Mouse (Mus musculus): ENCODE measurements at regions not wholly inside any gene's neighbourhood (a gene's known extent, or its start where the extent isn't known, plus 50 kb on each side); places are given as distances from the start of the nearest gene placed in this dataset.
"Not testable (repeated sequence)": the region's sequence is repeated elsewhere in the genome, so short reads cannot be mapped to it uniquely, and the experiment has no call there.

DNA sequence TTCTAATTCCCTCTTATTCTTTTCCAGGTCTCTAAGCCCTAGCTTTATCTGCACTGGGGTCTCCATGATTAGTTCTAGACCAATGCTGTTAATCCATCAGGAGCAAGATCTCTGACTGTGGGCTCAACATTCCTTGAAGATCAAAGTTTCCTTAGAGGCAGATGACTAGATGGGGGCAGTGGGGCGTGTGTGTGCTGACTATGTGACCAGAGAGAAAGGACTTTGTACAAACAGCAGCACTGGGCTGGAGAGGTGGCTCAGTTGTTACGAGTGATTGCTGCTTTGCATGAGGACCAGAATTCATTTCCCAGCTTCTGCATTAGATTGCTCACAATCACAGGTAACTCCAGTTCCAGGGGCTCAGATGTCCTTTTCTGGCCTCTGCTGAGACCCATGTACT is 250.1 kb upstream of the Zfp930 start:
- DNase-seq (ENCODE audit: inconsistent ontology term), result no peak

DNA sequence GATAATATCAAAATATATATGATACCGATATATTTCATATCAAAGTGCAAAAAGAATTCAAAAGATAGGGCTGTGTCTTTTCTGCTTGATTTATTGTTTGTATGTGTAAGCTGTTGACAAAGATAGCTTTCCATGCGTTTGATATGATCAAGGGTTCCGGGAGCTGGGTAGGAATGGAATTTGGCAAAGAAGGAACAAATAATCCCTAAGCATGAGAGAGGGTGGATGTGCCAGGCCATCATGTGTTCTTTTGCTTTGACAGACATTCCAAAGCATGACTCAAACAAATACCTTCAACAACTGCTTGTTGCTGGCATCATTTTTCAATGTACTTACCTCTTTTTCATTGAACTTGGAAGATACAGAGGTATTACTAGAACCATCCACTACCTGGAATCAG is 246.9 kb upstream of the Zfp930 start:
- DNase-seq (ENCODE audit: inconsistent ontology term), result peak; percentile 42

GRCm38 (mm10) chr8:68975773-68976172 is 233.1 kb upstream of the Zfp930 start:
- peak; percentile 75 for DNase-seq (ENCODE audit: inconsistent ontology term)

- no peak for DNase-seq (ENCODE audit: inconsistent ontology term)
Observed at GRCm38 (mm10) chr8:68977159-68977558, 231.7 kb upstream of the Zfp930 start.

DNA sequence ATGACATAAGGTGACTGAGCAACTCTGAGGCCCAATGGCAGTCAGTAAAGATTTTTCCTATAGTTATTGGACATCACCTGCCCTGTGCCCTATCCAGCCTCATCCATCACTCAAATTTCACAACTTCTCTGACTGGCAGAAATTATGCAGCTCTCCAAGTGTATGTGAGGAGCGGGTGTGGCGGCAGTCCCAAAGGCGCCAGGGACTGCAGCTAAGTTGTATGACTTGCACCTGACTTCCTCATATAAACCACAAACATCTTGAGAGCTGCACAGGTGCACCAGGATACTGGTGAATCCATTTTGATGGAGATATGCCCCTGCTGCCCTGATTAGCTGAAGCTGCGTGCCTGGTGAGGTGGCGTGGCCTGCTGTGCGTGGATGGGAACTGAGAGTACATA is 225.7 kb upstream of the Zfp930 start:
- not testable (repeated sequence) for DNase-seq (ENCODE audit: inconsistent ontology term)

DNA sequence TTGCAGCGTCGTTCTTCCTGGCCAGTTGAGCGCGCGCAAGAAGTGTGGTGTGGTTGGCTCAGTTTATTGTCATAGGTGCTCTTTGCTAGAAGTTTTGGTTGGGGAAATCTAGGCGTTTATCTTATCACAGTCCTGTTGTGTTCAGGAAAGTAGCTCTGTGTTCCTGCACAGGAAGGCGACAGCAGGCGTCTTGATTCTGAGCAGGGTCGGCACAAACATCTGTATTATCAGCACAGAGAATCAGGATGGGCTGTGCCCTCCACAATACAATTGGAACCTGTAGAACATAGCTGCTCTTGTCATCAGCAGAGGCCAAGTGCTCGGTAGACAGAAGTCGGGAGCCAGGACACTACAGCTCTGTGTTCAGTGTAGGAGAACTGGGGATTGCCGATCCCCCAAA is 225.1 kb upstream of the Zfp930 start:
- DNase-seq (ENCODE audit: inconsistent ontology term), result no peak

DNA sequence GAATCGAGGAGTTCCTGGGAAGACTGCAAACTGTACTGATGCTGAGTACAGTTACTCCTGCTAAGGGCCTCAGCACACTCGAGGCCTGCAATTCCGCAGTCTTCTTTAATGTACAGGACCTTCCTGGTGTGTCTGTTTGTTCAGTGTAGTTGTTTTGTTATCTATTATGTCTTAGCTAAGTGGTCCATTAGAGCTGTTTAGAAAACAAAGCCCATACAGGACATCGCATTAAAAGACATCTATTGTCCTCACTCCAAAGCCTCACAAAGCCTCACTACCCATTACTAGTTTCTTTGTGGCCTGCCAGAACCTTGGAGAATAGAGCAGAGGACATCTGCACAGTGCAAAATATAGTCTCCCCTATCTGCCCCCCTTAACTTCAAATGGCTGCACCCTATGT is 224.4 kb upstream of the Zfp930 start:
- DNase-seq (ENCODE audit: inconsistent ontology term), result no peak

DNA sequence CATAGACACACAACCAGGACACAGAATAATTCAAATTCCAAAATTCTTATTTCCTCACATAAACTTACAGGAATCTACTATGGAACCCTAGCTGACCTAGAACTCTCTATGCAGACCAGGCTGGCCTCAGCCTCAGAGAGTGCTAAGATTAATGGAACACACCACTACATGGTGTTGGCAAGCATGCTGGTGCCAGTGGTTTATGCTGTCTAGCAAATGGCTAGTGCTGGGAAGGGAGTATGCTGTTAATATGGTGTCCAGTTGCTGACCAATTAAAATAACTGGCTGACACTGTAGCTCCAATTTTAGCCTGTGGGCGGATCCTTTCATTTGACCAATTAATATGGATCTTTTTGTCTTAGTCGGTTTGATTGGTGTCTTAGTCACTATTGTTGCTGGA is 222.4 kb upstream of the Zfp930 start:
- no peak for DNase-seq (ENCODE audit: inconsistent ontology term)
